Mouse (Mus musculus) right cerebral cortex, postnatal 25 days (tissue): ENCODE measurements around the gene Gm45233.
A peak's percentile ranks its signal among the peaks of the same experiment; 100 is the strongest.

Experiments used
- DNase-seq: peaks from one replicate; pipeline ENCODE4 v3.0.0; 2022

Gm45233 gene

DNA sequence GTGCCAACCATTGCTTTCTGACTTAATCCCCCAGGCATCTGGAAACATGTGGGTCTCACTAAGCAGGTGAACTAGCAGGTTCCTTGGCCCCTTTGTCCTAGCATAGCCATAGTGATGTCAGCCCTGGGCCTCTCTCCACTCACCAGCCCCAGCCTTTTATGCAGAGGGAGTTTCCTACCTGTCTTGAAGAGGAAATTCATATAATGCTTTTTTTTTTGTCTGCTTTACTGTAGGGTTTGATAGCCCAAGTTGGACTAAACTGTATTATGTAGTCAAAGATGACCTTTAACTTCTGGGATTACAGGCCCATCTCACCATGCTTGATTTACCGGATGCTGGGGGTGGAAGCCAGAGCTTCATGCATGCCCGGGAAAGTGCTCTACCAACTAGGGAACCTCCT, 5.9 kb downstream of the Gm45233 start:
- DNase-seq, result no peak

GRCm38 (mm10) chr7:43451726-43452125, 7.8 kb downstream of the Gm45233 start:
- DNase-seq, result no peak

- no peak for DNase-seq
Observed at GRCm38 (mm10) chr7:43452609-43453008, 8.7 kb downstream of the Gm45233 start.

DNA sequence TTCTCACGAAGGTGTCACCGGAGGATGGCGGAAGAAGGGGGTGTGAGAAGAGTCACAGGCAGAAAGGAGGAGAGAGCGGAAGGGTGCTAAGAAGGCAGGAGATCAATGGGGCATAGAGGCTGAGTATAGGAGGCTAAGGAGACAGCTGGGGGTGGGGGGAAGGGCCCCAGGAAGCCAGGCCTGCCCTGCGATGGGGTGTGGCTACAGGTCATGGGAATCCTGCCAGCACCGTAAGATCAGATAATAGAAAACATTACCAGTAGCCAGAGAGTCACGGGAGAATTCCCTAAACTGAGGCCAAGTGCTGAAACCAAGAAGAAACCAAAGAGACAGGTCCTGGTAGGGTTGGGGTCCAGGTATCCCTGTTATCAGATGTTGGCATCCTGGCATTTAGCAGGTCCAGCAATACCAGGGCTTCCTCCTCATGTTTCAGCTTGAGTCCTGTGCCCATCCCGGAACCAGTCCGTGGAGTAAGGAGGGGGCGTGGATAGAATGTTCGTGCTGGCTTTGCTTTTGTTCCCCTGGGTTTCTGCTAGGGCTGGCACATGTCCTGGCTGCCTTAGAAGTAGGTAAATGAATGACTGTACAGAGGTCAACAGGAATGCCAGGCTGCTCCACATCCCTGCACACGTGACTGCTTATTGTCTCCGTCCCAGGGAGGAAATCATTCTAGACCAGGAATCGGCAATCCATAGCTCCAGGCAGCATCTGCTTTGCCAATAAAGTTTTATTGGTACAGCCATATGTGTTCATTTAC, 9.8 kb downstream of the Gm45233 start:
- no peak for DNase-seq

GRCm38 (mm10) chr7:43454371-43454770, 10.4 kb downstream of the Gm45233 start:
- DNase-seq, result no peak

- DNase-seq, result no peak
Observed at GRCm38 (mm10) chr7:43462851-43463250, 18.9 kb downstream of the Gm45233 start, which contains the start of gene Vsig10l. Gene Vsig10l, plus strand, starts transcription at chr7:43463151.

DNA sequence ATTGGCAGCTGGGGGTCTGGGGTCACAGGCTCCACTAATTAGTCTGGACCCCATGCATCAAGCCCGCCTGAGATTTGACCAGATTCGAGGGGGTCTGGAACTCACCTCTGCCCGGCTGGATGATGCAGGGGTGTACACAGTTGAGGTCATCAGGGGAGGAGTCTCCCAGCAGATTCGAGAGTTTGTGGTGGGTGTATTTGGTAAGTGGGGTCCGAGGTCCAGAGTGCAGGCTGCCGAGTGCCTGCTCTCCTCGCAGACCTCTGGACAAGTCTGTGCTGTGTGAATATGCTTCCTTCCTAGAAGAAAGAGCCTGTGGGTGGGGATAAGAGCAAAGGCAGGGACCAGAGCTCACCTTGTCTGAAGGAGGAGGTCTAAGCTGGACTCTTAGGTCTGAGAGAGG, 20.0 kb downstream of the Gm45233 start:
- DNase-seq, result no peak

- no peak for DNase-seq
Observed at GRCm38 (mm10) chr7:43464864-43465343, 21.0 kb downstream of the Gm45233 start.

GRCm38 (mm10) chr7:43465344-43466098, 21.6 kb downstream of the Gm45233 start:
- peak; percentile 73 for DNase-seq

- DNase-seq, result peak; percentile 80
Observed at GRCm38 (mm10) chr7:43466099-43466694, 22.3 kb downstream of the Gm45233 start.

DNA sequence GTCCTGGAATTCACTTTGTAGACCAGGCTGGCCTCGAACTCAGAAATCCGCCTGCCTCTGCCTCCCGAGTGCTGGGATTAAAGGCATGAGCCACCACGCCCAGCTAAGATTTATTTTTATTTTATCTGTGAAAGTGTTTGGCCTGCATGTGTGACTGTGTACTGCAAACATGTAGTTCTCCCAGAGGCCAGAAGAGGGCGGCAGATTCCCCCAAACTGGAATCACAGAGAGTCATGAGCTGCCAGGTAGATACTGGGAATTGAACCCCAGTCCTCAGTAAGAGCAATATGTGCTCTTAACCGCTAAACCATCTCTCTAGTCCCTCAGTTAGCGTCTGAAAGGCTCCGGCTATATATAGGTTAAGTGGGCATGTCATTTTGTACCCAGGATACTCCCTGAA, 26.4 kb downstream of the Gm45233 start:
- no peak for DNase-seq

GRCm38 (mm10) chr7:43475706-43476105, 31.8 kb downstream of the Gm45233 start:
- no peak for DNase-seq

- no peak for DNase-seq
Observed at GRCm38 (mm10) chr7:43476376-43476775, 32.4 kb downstream of the Gm45233 start.

GRCm38 (mm10) chr7:43481191-43481590, 37.3 kb downstream of the Gm45233 start:
- DNase-seq, result peak; percentile 70

- no peak for DNase-seq
Observed at GRCm38 (mm10) chr7:43482090-43482716, 38.3 kb downstream of the Gm45233 start.

DNA sequence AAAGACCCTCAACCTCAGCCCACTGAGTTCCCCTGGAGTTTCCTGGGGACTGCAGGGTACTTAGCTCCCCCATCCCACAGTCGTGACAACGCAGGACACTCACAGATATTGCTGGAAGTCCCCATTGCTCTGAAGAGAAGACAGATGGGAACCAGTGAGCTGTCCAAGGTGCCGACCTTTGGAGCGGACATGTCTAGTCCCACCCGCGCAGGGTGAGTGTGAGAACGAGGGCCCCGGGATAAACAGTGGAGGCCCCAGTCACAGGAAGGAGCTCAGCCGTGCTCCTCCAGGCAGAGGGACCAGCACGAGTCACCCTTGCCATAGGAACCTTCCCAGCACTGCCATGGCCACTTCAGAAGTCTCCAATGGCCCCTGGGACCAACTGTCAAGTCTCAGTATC, 39.3 kb downstream of the Gm45233 start:
- no peak for DNase-seq

DNA sequence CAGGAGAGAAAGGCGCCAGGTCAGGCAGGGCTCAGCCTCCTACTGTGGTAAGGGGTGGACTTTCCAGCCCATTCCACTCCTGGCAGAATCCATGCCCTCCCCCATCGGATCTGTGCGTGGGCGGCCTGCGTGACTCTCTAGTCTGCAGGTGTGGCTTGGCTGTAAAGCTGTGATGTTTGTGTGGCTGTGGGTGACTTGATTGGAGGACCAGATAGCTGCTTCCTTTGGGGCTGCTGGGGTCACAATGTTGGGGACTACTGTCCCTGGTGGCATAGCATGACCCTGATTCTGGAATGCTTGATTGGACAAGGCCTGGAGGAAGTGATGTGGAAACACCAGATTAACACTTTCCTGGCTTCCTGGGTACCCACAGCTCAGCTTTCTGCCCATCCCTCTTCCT, 44.7 kb downstream of the Gm45233 start:
- DNase-seq, result peak; percentile 54

GRCm38 (mm10) chr7:43489631-43490125, 45.8 kb downstream of the Gm45233 start, which contains the start of gene Iglon5:
Gene Iglon5, minus strand, starts transcription at chr7:43490075.
- DNase-seq, result no peak

GRCm38 (mm10) chr7:43490182-43490584, 46.3 kb downstream of the Gm45233 start:
- DNase-seq, result peak; percentile 79

DNA sequence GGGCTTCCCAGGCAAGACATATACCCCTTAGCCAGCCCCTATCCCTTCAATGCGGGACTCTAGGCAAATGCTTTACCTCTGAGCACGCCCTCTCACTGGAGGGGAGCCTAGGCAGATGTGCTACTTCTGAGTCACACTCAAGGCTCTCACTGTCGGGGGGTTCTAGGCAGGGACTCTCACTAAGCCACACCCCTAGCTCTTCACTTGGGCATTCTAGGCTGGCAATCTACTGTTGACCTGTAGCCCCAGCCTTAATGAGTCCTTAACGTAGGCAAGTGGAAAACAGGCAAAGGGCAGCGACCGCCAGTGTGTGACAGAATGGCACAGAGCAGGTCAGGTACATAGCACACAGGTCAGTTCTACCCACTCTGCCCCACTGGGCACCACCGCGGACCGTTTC, 46.9 kb downstream of the Gm45233 start:
- DNase-seq, result no peak

GRCm38 (mm10) chr7:43495343-43496021, 51.6 kb downstream of the Gm45233 start:
- peak; percentile 71 for DNase-seq
